Mouse (Mus musculus) retina, embryonic 14.5 days (tissue): Measurements from ENCODE around the gene Gm10801.
"Not testable (repeated sequence)": the region's sequence is repeated elsewhere in the genome, so short reads cannot be mapped to it uniquely, and the experiment has no call there.

Experiments used
- DNase-seq: peaks from one replicate; pipeline ENCODE4 v3.0.0-alpha.2; 2015; ENCODE audit warnings: low spot score

Gm10801 gene

DNA sequence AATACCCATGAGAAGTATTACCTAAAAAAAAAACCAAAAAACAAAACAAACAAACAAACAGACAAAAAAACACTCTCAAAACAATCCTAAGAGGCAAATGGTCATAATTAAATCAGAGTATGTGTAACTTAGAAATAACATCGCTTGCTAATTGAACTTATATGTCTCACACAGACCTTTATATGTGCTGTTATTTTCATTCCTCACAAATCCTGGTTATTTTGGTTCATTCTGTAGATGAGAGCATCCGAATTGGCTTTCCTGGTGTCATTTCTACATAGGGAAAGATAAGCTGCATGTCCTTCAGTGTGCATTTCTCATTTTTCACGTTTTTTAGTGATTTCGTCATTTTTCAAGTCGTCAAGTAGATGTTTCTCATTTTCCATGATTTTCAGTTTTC, at the start of gene Gm10801:
TSS of gene Gm10801 (plus strand) at position 301 of the 400 bp plus-strand sequence.
- not testable (repeated sequence) for DNase-seq

DNA sequence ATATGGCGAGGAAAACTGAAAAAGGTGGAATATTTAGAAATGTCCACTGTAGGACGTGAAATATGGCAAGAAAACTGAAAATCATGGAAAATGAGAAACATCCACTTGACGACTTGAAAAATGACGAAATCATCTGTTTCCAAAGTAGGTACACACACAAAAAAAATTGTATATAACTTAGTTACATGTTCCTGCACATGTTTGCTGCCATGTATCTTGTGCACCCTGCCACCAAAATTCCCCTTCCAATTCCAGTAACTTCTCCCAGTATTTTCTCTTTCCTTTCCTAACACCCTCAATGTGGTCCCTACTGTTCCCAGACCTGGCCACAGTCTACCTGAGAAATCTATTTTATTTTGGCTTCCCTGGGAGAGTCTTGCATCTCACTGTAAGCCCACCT, 5.2 kb downstream of the Gm10801 start, which contains the start of gene Gm10800:
TSS of gene Gm10800 (minus strand) at position 101 of the 400 bp plus-strand sequence.
- DNase-seq: not testable (repeated sequence)

DNA sequence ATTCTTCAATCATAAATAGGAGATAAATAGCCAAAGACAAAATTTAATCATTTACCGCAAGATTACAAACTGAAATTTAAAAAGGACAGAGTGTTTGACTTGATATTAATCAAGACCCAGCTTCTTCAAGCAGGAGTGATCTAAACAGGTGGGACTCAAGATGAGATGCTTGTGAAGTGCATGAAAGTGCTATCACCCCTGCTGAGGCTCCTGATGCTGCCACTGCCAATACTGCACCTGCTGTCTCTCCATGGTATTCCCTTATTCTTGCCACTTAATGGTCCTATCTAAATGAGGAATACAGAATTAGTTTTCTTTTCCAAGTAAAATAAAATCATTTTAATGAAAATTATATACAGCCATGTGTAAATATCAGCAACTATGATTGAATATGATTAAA, 35.5 kb downstream of the Gm10801 start:
- no peak for DNase-seq
